Mouse (Mus musculus): ENCODE results near the gene E2f4. TPM values are rescaled to one million over a fixed set of nuclear protein-coding genes. Genes with fewer than 3 reads are reported as not detected.

Gene E2f4
- total and polyA plus RNA-seq, 3 experiments, result 97.9 to 313 (median 98.5) TPM

DNA sequence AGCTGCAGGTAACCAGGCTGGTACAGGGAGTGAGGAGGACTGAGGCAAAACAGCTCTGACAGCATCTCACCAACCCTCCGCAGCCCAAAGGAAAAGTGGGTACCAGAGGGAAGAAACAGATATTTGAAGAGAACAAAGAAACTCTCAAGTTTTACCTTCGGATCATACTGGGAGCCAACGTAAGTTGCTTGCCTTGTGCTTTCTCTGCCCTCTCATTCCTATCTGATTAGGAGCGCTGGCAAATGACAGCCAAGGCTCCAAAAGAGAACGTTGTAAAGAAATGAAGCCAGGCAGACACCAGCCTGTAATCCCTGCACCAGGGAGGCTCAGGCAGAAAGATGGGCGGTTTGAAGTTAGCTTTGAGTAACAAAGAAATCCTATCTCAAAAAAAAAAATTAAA, 29.5 kb downstream of the E2f4 start:
- Histone ChIP-seq H3K27ac (ENCODE audit: control insufficient read depth, low read depth, low read length) (peak overlapping the region; percentile 90), H3K4me3 (ENCODE audit: control insufficient read depth in 1 of 2, insufficient read depth in 1 of 2, low read depth in 2 of 2, low read length in 2 of 2) (peak overlapping the region; percentile 74 to 88), H3K9ac (ENCODE audit: control insufficient read depth, low read depth, low read length, poor library complexity, severe bottlenecking) (peak overlapping the region; percentile 82), H3K79me2 (ENCODE audit: control insufficient read depth, insufficient read depth, low read length, poor library complexity) (peaks cover 20% of the 10 kb centered on the region), H3K9me3 (replicated peaks; ENCODE audit: insufficient read depth, low read length) (no peaks in the 10 kb centered on the region), H3K27me3 (ENCODE audit: control insufficient read depth in 1 of 2, insufficient read depth in 2 of 2, low read length in 2 of 2) (no peaks in the 10 kb centered on the region), H3K4me1 (ENCODE audit: control insufficient read depth in 1 of 2, insufficient read depth in 2 of 2, low read length in 2 of 2) (peaks cover 18 to 29% of the 10 kb centered on the region in 2 experiments), H3K36me3 (ENCODE audit: control insufficient read depth in 1 of 2, insufficient read depth in 2 of 2, low read length in 2 of 2) (peaks cover 10 to 27% of the 10 kb centered on the region in 2 experiments)
- no peak for TF ChIP-seq HCFC1 (IDR thresholded peaks at IDR 0.05; ENCODE audit: low read depth, low read length)
- TF ChIP-seq KAT2A (conservative IDR thresholded peaks at IDR 0.05; ENCODE audit: low read depth, low read length), result 0 out of 2 replicates have a peak, but pooled peaks have one; percentile 24
- no peak for TF ChIP-seq TCF12 (IDR thresholded peaks at IDR 0.05; ENCODE audit: low read depth, low read length)
- 0 out of 2 replicates have a peak, but pooled peaks have one; percentile 21 for TF ChIP-seq NELFE (IDR thresholded peaks at IDR 0.05; ENCODE audit: low read depth, low read length)
- DNase-seq (ENCODE audit: low read depth, low spot score), result no peak

DNA sequence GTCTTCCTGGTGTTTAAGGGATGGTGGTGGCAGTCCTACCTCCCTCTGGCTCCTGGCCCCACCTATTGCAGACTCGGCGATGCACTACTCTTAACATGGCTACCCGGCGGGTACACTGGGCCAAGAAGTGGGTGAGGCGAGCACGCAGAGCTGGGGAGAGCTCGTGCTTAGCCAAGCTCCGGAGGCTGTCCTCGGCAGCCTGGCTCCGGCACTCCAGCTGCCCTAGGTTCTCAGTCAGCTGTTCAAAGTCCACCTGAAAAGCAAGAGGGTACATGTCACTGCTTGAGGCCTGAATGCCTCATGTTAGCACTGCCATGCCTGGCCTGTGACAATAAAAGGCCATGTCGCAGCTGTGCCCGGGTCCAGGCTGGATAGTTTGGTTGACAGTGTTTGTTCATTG, 32.9 kb downstream of the E2f4 start:
- TF ChIP-seq USF1 (IDR thresholded peaks at IDR 0.05; ENCODE audit: low read depth, low read length) (no peak), MYB (IDR thresholded peaks at IDR 0.05; ENCODE audit: low read depth, low read length) (no peak), HCFC1 (IDR thresholded peaks at IDR 0.05; ENCODE audit: low read depth, low read length) (no peak), ETS1 (IDR thresholded peaks at IDR 0.05; ENCODE audit: low read depth, low read length) (no peak), CHD2 (IDR thresholded peaks at IDR 0.05; ENCODE audit: low read length) (no peak), NELFE (IDR thresholded peaks at IDR 0.05; ENCODE audit: low read depth, low read length) (no peak), ZNF384 (IDR thresholded peaks at IDR 0.05; ENCODE audit: low read depth, low read length) (no peak), MEF2A (IDR thresholded peaks at IDR 0.05; ENCODE audit: extremely low read depth, insufficient replicate concordance, low read depth, low read length, poor library complexity, severe bottlenecking) (no peak), TCF12 (IDR thresholded peaks at IDR 0.05; ENCODE audit: low read depth, low read length) (no peak)
- no peak overlapping the region for H3K9ac ChIP-seq (ENCODE audit: control insufficient read depth, low read depth, low read length, poor library complexity, severe bottlenecking)
- H3K9me3 ChIP-seq (replicated peaks; ENCODE audit: insufficient read depth, low read length), result no peaks in the 10 kb centered on the region
- no peak for DNase-seq (ENCODE audit: low read depth, low spot score)
- H3K27ac ChIP-seq (ENCODE audit: control insufficient read depth, low read depth, low read length), result no peak overlapping the region
- H3K27me3 ChIP-seq (ENCODE audit: control insufficient read depth in 1 of 2, insufficient read depth in 2 of 2, low read length in 2 of 2), result no peaks in the 10 kb centered on the region
- H3K79me2 ChIP-seq (ENCODE audit: control insufficient read depth, insufficient read depth, low read length, poor library complexity), result peaks cover 19% of the 10 kb centered on the region
- H3K36me3 ChIP-seq (ENCODE audit: control insufficient read depth in 1 of 2, insufficient read depth in 2 of 2, low read length in 2 of 2), result peaks cover 7 to 10% of the 10 kb centered on the region in 2 experiments
- no peak overlapping the region for H3K4me3 ChIP-seq (ENCODE audit: control insufficient read depth in 1 of 2, insufficient read depth in 1 of 2, low read depth in 2 of 2, low read length in 2 of 2)
- peaks cover 4 to 6% of the 10 kb centered on the region in 2 experiments for H3K4me1 ChIP-seq (ENCODE audit: control insufficient read depth in 1 of 2, insufficient read depth in 2 of 2, low read length in 2 of 2)

- Histone ChIP-seq H3K36me3 (ENCODE audit: control insufficient read depth in 1 of 2, insufficient read depth in 2 of 2, low read length in 2 of 2) (peaks cover 7 to 10% of the 10 kb centered on the region in 2 experiments), H3K9me3 (replicated peaks; ENCODE audit: insufficient read depth, low read length) (no peaks in the 10 kb centered on the region), H3K27ac (ENCODE audit: control insufficient read depth, low read depth, low read length) (no peak overlapping the region), H3K4me3 (ENCODE audit: control insufficient read depth in 1 of 2, insufficient read depth in 1 of 2, low read depth in 2 of 2, low read length in 2 of 2) (no peak overlapping the region), H3K27me3 (ENCODE audit: control insufficient read depth in 1 of 2, insufficient read depth in 2 of 2, low read length in 2 of 2) (no peaks in the 10 kb centered on the region), H3K9ac (ENCODE audit: control insufficient read depth, low read depth, low read length, poor library complexity, severe bottlenecking) (no peak overlapping the region), H3K4me1 (ENCODE audit: control insufficient read depth in 1 of 2, insufficient read depth in 2 of 2, low read length in 2 of 2) (peaks cover 3% of the 10 kb centered on the region in 2 experiments; a peak in 3 of 4 replicates), H3K79me2 (ENCODE audit: control insufficient read depth, insufficient read depth, low read length, poor library complexity) (peaks cover 10% of the 10 kb centered on the region)
- TF ChIP-seq RCOR1 (IDR thresholded peaks at IDR 0.05; ENCODE audit: low read depth, low read length), result no peak
- TF ChIP-seq SIN3A (IDR thresholded peaks at IDR 0.05; ENCODE audit: low read length), result no peak
- no peak for TF ChIP-seq MXI1 (IDR thresholded peaks at IDR 0.05; ENCODE audit: low read depth, low read length)
- no peak for TF ChIP-seq EP300 (IDR thresholded peaks at IDR 0.05; ENCODE audit: low read depth in 1 of 2, low read length in 2 of 2)
- TF ChIP-seq CHD2 (IDR thresholded peaks at IDR 0.05; ENCODE audit: low read length), result no peak
- no peak for DNase-seq (ENCODE audit: low read depth, low spot score)
Observed at GRCm38 (mm10) chr8:105331469-105331868, 34.0 kb downstream of the E2f4 start.
